Mouse (Mus musculus): Measurements from ENCODE around the gene Slc25a29.

- TF ChIP-seq CTCF (IDR thresholded peaks at IDR 0.05; ENCODE audit: low read depth, low read length) (no peak), TAL1 (conservative IDR thresholded peaks at IDR 0.05; ENCODE audit: low read depth, low read length) (no peak), GATA1 (IDR thresholded peaks at IDR 0.05; ENCODE audit: borderline replicate concordance, low read length) (no peak)
Measured at GRCm38 (mm10) chr12:108834337-108834736, 1.3 kb downstream of the Slc25a29 start.

All from G1E (cell line).